In the genomic region with DNA sequence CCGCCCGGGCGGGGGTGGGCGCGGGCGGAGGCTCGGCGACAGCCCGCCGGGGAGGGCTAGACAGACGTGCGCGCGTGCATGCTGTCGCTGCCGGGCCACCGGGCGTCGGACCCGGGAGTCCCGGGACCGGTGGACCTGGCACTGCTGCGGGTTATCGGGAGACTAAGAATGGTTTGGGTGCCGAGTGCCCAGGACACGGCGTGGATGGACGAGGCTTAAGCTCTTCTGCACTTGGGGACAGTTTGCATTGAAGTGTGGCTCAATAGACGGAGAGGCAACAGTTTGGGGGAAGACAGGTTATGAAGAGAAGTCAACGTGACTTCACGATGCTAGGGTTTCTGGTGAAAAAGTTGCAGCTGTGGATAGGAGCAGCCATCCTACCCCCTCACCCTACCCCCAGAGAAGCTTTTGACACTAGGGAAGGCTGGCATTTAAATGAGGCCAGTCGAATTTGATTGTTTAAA, we compare ENCODE assay signal across 8 mouse cellular contexts. TPM values are rescaled to one million over a fixed set of nuclear protein-coding genes. Genes with fewer than 3 reads are reported as not detected.
DNase-seq lines count a peak whose midpoint lies in the region; ATAC-seq lines count a peak whose summit lies in the region.

No protein-coding gene starts in this region.

- peak overlapping the region; percentile 95 for H3K4me3 ChIP-seq in forebrain, embryonic 12.5 days (replicated peaks)
- H3K4me3 ChIP-seq in limb, embryonic 13.5 days = peak overlapping the region; percentile 70
- H3K4me3 ChIP-seq in neural tube, embryonic 14.5 days (ENCODE audit: low read depth, low read length) = peak overlapping the region; percentile 84

- intact Hi-C loops in left cerebral cortex, postnatal 4 days (cut with DNase I) = loop anchor here (1.0 to 10.0 kb wide), 2 partner anchors 113 to 121 kb away; no protein-coding TSS in a partner anchor

- no peaks in the 10 kb centered on the region for H3K9me3 ChIP-seq in forebrain, embryonic 12.5 days
- H3K9me3 ChIP-seq in limb, embryonic 13.5 days = no peaks in the 10 kb centered on the region
- no peaks in the 10 kb centered on the region for H3K9me3 ChIP-seq in neural tube, embryonic 14.5 days (ENCODE audit: control insufficient read depth, low read length)

- H3K9ac ChIP-seq in forebrain, embryonic 12.5 days = peak overlapping the region; percentile 94
- H3K9ac ChIP-seq in limb, embryonic 13.5 days = peak overlapping the region; percentile 89
- peak overlapping the region; percentile 87 for H3K9ac ChIP-seq in neural tube, embryonic 14.5 days (replicated peaks; ENCODE audit: low read depth, low read length)

- peaks cover 33% of the 10 kb centered on the region for H3K4me1 ChIP-seq in forebrain, embryonic 12.5 days
- H3K4me1 ChIP-seq in limb, embryonic 13.5 days = peaks cover 38% of the 10 kb centered on the region
- H3K4me1 ChIP-seq in neural tube, embryonic 14.5 days (ENCODE audit: control insufficient read depth, insufficient read depth, low read length) = peaks cover 23% of the 10 kb centered on the region

- ATAC-seq in frontal cortex, adult (ENCODE audit: low TSS enrichment) = peak; percentile 6; the same call in 1 of the 2 replicates
- ATAC-seq in forebrain, embryonic 12.5 days (ENCODE audit: low FRiP score) = no peak
- no peak for ATAC-seq in limb, embryonic 13.5 days (ENCODE audit: low FRiP score, low read depth)
- ATAC-seq in neural tube, embryonic 14.5 days (ENCODE audit: low read depth) = no peak

- H3K27ac ChIP-seq in forebrain, embryonic 12.5 days = peak overlapping the region; percentile 98
- H3K27ac ChIP-seq in limb, embryonic 13.5 days = peak overlapping the region; percentile 94
- H3K27ac ChIP-seq in neural tube, embryonic 14.5 days (ENCODE audit: low read depth, low read length) = peak overlapping the region; percentile 96

- peak overlapping the region; percentile 63 for H3K4me2 ChIP-seq in forebrain, embryonic 12.5 days
- H3K4me2 ChIP-seq in limb, embryonic 13.5 days (replicated peaks) = peak overlapping the region; percentile 81
- H3K4me2 ChIP-seq in neural tube, embryonic 14.5 days (ENCODE audit: low read depth, low read length) = peak overlapping the region; percentile 77

- H3K36me3 ChIP-seq in forebrain, embryonic 12.5 days (replicated peaks) = no peaks in the 10 kb centered on the region
- no peaks in the 10 kb centered on the region for H3K36me3 ChIP-seq in limb, embryonic 13.5 days
- no peaks in the 10 kb centered on the region for H3K36me3 ChIP-seq in neural tube, embryonic 14.5 days (ENCODE audit: control insufficient read depth, insufficient read depth, low read length)

- no peaks in the 10 kb centered on the region for H3K27me3 ChIP-seq in forebrain, embryonic 12.5 days
- H3K27me3 ChIP-seq in limb, embryonic 13.5 days = no peaks in the 10 kb centered on the region
- H3K27me3 ChIP-seq in neural tube, embryonic 14.5 days (ENCODE audit: control insufficient read depth, insufficient read depth, low read length) = no peaks in the 10 kb centered on the region

- no peak for DNase-seq in frontal cortex, postnatal 10 days (ENCODE audit: low spot score in 2 of 2)
- DNase-seq in spleen, postnatal 10 days (ENCODE audit: low spot score in 2 of 2) = peak; percentile 42 to 59
- DNase-seq in spleen, adult 18-20 months = no peak
- DNase-seq in left cerebral cortex, postnatal 4 days = no peak

- under 1% methylated on average over 32 of the region's 32 CpGs for WGBS in forebrain, embryonic 12.5 days
- 1% methylated on average over 32 of the region's 32 CpGs for WGBS in limb, embryonic 13.5 days
- under 1% methylated on average over 31 of the region's 32 CpGs for WGBS in neural tube, embryonic 14.5 days

RNA-seq across cellular contexts. Expression of a gene that starts 1.3 kb away (rescaled TPM):
- 58.4 and 60.0 TPM in 2 replicates for polyA plus RNA-seq in forebrain, embryonic 12.5 days (2016; fragmentation: Nextera tagmentation; extraction: Ambion mirVana)
- 55.1 and 56.0 TPM in 2 replicates for polyA plus RNA-seq in limb, embryonic 13.5 days (2015; fragmentation: Nextera tagmentation; extraction: Ambion mirVana)
- polyA plus RNA-seq in neural tube, embryonic 14.5 days (2014; fragmentation: Nextera tagmentation; extraction: Ambion mirVana) = 80.5 and 93.8 TPM in 2 replicates
- total RNA-seq in left cerebral cortex, postnatal 4 days (2021) = 10 to 100 TPM; 58.4 to 62.0 TPM

Comparison
In these comparisons a context has a peak if more than half of its experiments do, and no peak if none do; other contexts are left out.
1. DNase-seq: peak in spleen, postnatal 10 days (2 of 2); none in frontal cortex, postnatal 10 days (0 of 2), spleen, adult 18-20 months (0 of 2) and left cerebral cortex, postnatal 4 days (single experiment).
2. Peak in every context shown above with its lines, with median percentiles within 50 percentile points of each other: H3K27ac ChIP-seq, H3K4me2 ChIP-seq, H3K4me3 ChIP-seq and H3K9ac ChIP-seq.